Mouse (Mus musculus) C2C12 (cell line): ENCODE results near the gene Tsen34. TPM values are rescaled to one million over a fixed set of nuclear protein-coding genes. Genes with fewer than 3 reads are reported as not detected.
A peak's percentile ranks its signal among the peaks of the same experiment; 100 is the strongest.
"Not testable (repeated sequence)": the region's sequence is repeated elsewhere in the genome, so short reads cannot be mapped to it uniquely, and the experiment has no call there.

Source experiments
- H3K27me3 ChIP-seq: one replicate; pipeline ENCODE4 v1.6.1; 2011; ENCODE audit not compliant: control insufficient read depth, insufficient read depth, insufficient read length
- H3K36me3 ChIP-seq: one replicate; pipeline ENCODE4 v1.6.1; 2011; ENCODE audit not compliant: control insufficient read depth, insufficient read depth
- H3K4me3 ChIP-seq: one replicate; pipeline ENCODE4 v1.5.1; 2011; ENCODE audit warnings: mild to moderate bottlenecking, control low read depth; ENCODE audit not compliant: poor library complexity, insufficient read depth, severe bottlenecking
- H3K79me2 ChIP-seq: one replicate; pipeline ENCODE4 v1.6.1; 2011; ENCODE audit not compliant: control insufficient read depth, insufficient read depth
- H3K79me3 ChIP-seq: one replicate; pipeline ENCODE4 v1.6.1; 2011; ENCODE audit warnings: low read depth, control low read depth
- H3ac ChIP-seq: one replicate; pipeline ENCODE3; 2011; ENCODE audit warnings: low read depth; ENCODE audit not compliant: control insufficient read depth, insufficient read length
- CEBPB ChIP-seq: IDR thresholded peaks from one replicate; pipeline ENCODE4 v1.6.1; 2011; ENCODE audit warnings: low read depth, mild to moderate bottlenecking, control low read depth, moderate library complexity
- CTCF ChIP-seq: IDR thresholded peaks from one replicate; pipeline ENCODE4 v1.5.1; 2011; ENCODE audit not compliant: control insufficient read depth, insufficient read depth, insufficient read length
- FOSL1 ChIP-seq: IDR thresholded peaks from one replicate; pipeline ENCODE4 v1.8.0; 2011; ENCODE audit warnings: mild to moderate bottlenecking, low read length; ENCODE audit not compliant: poor library complexity, insufficient read depth, severe bottlenecking
- MAX ChIP-seq: IDR thresholded peaks from one replicate; pipeline ENCODE4 v1.6.1; 2011; ENCODE audit warnings: mild to moderate bottlenecking, control low read depth
- MYOD1 ChIP-seq: IDR thresholded peaks from one replicate; pipeline ENCODE4 v1.6.1; 2011; ENCODE audit warnings: low read depth; ENCODE audit not compliant: control insufficient read depth, insufficient read length
- MYOG ChIP-seq: IDR thresholded peaks from one replicate; pipeline ENCODE4 v1.6.1; 2011; ENCODE audit not compliant: control insufficient read depth, insufficient read length; ENCODE audit errors: extremely low read depth
- USF1 ChIP-seq: IDR thresholded peaks from one replicate; pipeline ENCODE4 v1.6.1; 2011; ENCODE audit warnings: low read depth, mild to moderate bottlenecking, control low read depth, moderate library complexity
- polyA plus RNA-seq: library from polyadenylated mRNA; unstranded; fragments of >200 nt; fragmentation: generic; extraction: Trizol; gene quantifications from one replicate; pipeline ENCODE4 v1.2.1, GENCODE M21; 2012; ENCODE audit warnings: missing spikeins

Tsen34 gene
- polyA plus RNA-seq, 1 experiment: 215 TPM

DNA sequence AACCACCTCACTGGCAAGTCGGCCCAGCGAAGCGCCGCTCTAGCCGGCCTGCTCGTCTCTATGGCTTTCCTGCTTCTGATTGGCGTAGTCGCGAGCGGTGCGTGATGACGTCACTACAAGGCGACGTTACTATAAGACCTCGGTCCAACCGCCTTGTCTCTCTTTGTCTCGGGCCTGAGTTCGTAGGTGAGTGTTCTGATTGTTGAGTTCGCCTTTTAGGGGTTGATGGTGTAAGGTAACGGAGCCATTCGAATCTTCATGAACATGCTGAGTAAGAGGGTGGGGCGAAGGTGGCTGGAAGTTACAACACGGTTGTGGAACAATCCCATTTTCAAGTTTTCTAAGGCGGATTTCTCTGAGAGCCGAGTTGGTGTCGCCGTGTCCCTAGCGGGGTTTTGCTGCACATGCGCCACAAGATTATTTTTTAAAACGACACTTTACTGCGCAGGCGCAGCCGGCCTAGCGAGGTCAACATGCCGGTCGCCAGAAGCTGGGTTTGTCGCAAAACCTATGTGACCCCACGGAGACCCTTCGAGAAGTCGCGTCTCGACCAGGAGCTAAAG, 11.3 kb downstream of the Tsen34 start, which contains the start of gene Rps9:
TSS of gene Rps9 (plus strand) at position 115 of the 563 bp plus-strand sequence.
- Histone ChIP-seq H3K79me3 (peaks cover 28% of the 10 kb centered on the region), H3K36me3 (peaks cover 35% of the 10 kb centered on the region), H3K27me3 (no peaks in the 10 kb centered on the region), H3K4me3 (peak within 1 kb of the TSS; percentile 99), H3K79me2 (peaks cover 35% of the 10 kb centered on the region), H3ac (peak within 1 kb of the TSS; percentile 89)
- TF ChIP-seq MAX (no peak), USF1 (no peak), CTCF (no peak), CEBPB (no peak)

DNA sequence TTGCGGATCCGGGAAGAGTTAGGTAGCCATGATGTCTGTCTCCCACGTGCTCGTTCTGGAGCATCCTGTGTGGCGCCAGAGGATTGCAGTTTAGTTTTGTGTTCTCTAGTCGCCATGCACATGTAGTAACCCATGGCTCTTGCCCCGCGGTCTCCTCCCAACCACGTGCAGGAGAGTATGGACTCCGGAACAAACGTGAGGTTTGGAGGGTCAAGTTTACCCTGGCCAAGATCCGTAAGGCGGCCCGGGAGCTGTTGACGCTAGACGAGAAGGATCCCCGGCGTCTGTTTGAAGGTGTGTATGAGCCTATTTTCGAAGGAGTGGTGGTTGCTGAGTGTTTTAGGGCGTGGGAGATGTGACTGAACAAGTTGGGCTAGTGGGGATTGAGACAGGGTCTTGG, 11.8 kb downstream of the Tsen34 start:
- Histone ChIP-seq H3K36me3 (peaks cover 35% of the 10 kb centered on the region), H3K79me3 (peaks cover 28% of the 10 kb centered on the region), H3K27me3 (no peaks in the 10 kb centered on the region), H3K79me2 (peaks cover 35% of the 10 kb centered on the region), H3K4me3 (peak overlapping the region; percentile 99), H3ac (peak overlapping the region; percentile 89)
- TF ChIP-seq MAX (peak; percentile 94), CEBPB (no peak)

DNA sequence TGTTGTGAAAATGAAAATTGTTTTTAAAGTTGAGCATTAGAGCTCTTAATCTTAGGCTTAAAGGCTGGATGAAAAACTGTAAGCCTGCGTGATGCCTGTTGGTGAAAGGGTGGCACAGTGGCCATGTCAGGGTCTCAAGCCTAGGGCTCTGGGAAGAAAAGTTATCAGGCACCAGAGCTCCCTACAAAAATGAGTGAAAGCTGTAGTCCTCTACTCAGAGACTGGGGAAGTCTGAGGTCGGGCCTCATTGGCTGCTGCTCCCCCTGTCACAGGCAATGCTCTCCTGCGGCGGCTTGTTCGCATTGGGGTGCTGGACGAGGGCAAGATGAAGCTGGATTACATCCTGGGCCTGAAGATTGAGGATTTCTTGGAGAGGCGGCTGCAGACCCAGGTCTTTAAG, 12.8 kb downstream of the Tsen34 start:
- peaks cover 35% of the 10 kb centered on the region for H3K79me2 ChIP-seq
- H3K36me3 ChIP-seq: peaks cover 35% of the 10 kb centered on the region
- peak overlapping the region; percentile 99 for H3K4me3 ChIP-seq
- H3ac ChIP-seq: peak overlapping the region; percentile 85
- H3K27me3 ChIP-seq: not testable (repeated sequence)
- H3K79me3 ChIP-seq: peaks cover 28% of the 10 kb centered on the region

DNA sequence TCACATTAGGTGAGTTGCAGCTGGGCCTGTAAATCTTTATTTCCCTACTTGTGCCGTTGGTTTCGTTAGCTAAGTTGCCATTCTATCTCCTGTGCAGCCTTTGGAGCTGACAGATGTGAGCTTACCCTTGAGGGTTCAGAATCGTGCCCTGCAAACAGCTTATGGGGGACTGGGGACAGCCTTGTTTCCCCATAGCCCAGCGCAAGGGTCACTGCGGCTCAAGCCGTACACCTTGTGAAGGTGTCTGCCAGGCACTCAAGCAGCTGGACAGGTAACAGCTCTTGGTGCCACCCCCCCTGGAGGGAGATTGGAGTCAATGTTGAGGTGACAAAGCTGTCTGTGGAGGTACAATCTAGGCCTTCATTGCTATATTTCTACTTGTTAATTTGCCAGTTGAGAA, 13.2 kb downstream of the Tsen34 start:
- TF ChIP-seq CEBPB: no peak
- TF ChIP-seq FOSL1: no peak
- TF ChIP-seq MYOD1: no peak
- TF ChIP-seq MYOG: no peak
- TF ChIP-seq MAX: no peak
- TF ChIP-seq CTCF: no peak
- no peak for TF ChIP-seq USF1
- Histone ChIP-seq H3K36me3 (peaks cover 35% of the 10 kb centered on the region), H3ac (peak overlapping the region; percentile 85), H3K79me2 (peaks cover 35% of the 10 kb centered on the region), H3K79me3 (peaks cover 28% of the 10 kb centered on the region), H3K27me3 (no peaks in the 10 kb centered on the region), H3K4me3 (peak overlapping the region; percentile 99)

DNA sequence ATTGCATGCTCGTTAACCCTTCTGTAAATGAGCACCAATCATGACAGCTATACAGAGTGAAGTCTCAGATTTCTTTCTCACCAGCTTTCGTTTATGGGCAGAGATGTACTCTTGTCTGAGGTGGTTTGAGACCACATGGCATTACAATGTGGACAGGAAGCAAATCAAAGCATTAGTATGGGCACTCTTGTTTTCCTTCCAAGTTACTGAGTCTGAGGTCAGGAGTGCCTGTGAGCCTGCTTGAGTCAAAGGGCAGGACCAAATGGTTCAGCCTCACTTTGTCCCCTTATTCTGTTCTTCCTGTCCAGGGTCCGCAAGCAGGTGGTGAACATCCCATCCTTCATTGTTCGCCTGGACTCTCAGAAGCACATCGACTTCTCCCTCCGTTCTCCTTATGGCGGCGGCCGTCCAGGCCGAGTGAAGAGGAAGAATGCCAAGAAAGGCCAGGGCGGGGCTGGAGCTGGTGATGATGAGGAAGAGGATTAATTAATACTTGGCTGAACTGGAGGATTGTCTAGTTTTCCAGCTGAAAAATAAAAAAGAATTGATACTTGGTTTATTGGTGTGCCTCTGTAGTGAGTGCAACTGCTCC, 13.8 kb downstream of the Tsen34 start:
- Histone ChIP-seq H3K79me2 (peaks cover 35% of the 10 kb centered on the region), H3K4me3 (peak overlapping the region; percentile 99), H3ac (peak overlapping the region; percentile 85), H3K79me3 (peaks cover 28% of the 10 kb centered on the region), H3K36me3 (peaks cover 35% of the 10 kb centered on the region), H3K27me3 (no peaks in the 10 kb centered on the region)
- no peak for TF ChIP-seq MYOD1
- no peak for TF ChIP-seq MAX
- no peak for TF ChIP-seq CEBPB
- no peak for TF ChIP-seq FOSL1
- TF ChIP-seq CTCF: no peak
- no peak for TF ChIP-seq USF1
- TF ChIP-seq MYOG: no peak

DNA sequence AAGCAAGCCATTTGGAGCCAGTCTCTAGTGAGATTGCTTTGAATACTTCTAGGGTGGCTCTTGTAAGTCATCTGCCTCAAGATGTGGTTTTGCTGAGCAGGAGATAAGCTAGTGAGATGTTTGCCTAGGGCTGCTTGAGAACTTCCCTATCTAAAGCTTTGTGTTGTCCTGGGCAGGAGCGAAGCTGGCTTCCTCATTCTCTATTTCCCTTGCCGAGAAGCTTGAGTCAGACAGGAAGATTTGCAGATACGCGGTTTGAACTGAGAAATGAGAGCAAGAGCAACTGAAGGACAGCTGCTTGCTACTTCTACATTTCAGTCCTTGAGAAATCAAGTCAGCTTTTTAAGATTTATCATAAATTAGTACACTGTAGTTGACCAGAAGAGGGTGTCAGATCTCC, 14.4 kb downstream of the Tsen34 start:
- Histone ChIP-seq H3K4me3 (no peak overlapping the region), H3K79me2 (peaks cover 35% of the 10 kb centered on the region)

More for the DNA sequence above, 14.4 kb downstream of the Tsen34 start:
- no peak for TF ChIP-seq MYOG
- no peak for TF ChIP-seq MYOD1
- no peak for TF ChIP-seq CEBPB
- no peak for TF ChIP-seq FOSL1
- no peak for TF ChIP-seq MAX
- TF ChIP-seq CTCF: no peak
- TF ChIP-seq USF1: no peak
- peaks cover 35% of the 10 kb centered on the region for H3K36me3 ChIP-seq
- H3ac ChIP-seq: peak overlapping the region; percentile 2
- peaks cover 28% of the 10 kb centered on the region for H3K79me3 ChIP-seq
- no peaks in the 10 kb centered on the region for H3K27me3 ChIP-seq
